Mouse (Mus musculus) hindbrain, embryonic 12.5 days (tissue): Measurements from ENCODE around the gene Gm10720. TPM values are rescaled to one million over a fixed set of nuclear protein-coding genes. Genes with fewer than 3 reads are reported as not detected.
"Not testable (repeated sequence)": the region's sequence is repeated elsewhere in the genome, so short reads cannot be mapped to it uniquely, and the experiment has no call there.

Experiments used
- ATAC-seq: fragments of 200-750 bp; cut with Nextera tagmentation; 2 replicates; pipeline ENCODE4 v1.8.0; 2017; ENCODE audit warnings: moderate TSS enrichment; ENCODE audit not compliant: low FRiP score
- H3K27ac ChIP-seq: fragments of 300-500 bp; sonication (generic); 2 replicates; pipeline ENCODE4 v1.5.1; 2016; ENCODE audit warnings: mild to moderate bottlenecking
- H3K27me3 ChIP-seq: fragments of 300-500 bp; sonication (generic); 2 replicates; pipeline ENCODE4 v1.6.1; 2016; ENCODE audit warnings: mild to moderate bottlenecking
- H3K36me3 ChIP-seq: fragments of 300-500 bp; sonication (generic); 2 replicates; pipeline ENCODE4 v1.6.1; 2016; ENCODE audit warnings: mild to moderate bottlenecking
- H3K4me1 ChIP-seq: fragments of 300-500 bp; sonication (generic); 2 replicates; pipeline ENCODE4 v1.6.1; 2016
- H3K4me2 ChIP-seq: fragments of 300-500 bp; sonication (generic); replicated peaks from 2 replicates; pipeline ENCODE4 v1.6.1; 2016; ENCODE audit warnings: mild to moderate bottlenecking
- H3K4me3 ChIP-seq: fragments of 300-500 bp; sonication (generic); 2 replicates; pipeline ENCODE4 v1.5.1; 2016; ENCODE audit warnings: mild to moderate bottlenecking
- H3K9ac ChIP-seq: fragments of 300-500 bp; sonication (generic); 2 replicates; pipeline ENCODE4 v1.6.1; 2016; ENCODE audit warnings: mild to moderate bottlenecking, moderate library complexity
- H3K9me3 ChIP-seq: fragments of 300-500 bp; sonication (generic); replicated peaks from 2 replicates; pipeline ENCODE4 v1.6.1; 2016; ENCODE audit warnings: mild to moderate bottlenecking
- WGBS: fragments of 180-500 bp; shearing (Covaris S2); methylation state at CpG from one replicate; pipeline ENCODE4 v1.1.7; 2016; 5-methylcytosine and 5-hydroxymethylcytosine counted together
- polyA plus RNA-seq: library from polyadenylated mRNA; unstranded; fragments of >200 nt; fragmentation: Nextera tagmentation; extraction: Ambion mirVana; gene quantifications from 2 replicates; pipeline ENCODE4 v1.2.1, GENCODE M21; 2016

Gm10720 gene
- polyA plus RNA-seq = not detected in 2 replicates

DNA sequence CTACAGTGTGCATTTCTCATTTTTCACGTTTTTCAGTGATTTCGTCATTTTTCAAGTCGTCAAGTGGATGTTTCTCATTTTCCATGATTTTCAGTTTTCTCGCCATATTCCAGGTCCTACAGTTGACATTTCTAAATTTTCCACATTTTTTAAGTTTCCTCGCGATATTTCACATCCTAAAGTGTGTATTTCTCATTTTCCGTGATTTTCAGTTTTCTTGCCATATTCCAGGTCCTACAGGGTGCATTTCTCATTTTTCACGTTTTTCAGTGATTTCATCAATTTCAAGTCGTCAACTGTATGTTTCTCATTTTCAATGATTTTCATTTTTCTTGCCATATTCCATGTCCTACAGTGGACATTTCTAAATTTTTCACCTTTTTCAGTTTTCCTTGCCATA is at the start of gene Gm10720:
TSS of gene Gm10720 (plus strand) at position 301 of the 400 bp plus-strand sequence.
- H3K36me3 ChIP-seq, H3K27me3 ChIP-seq: not testable (repeated sequence)
- WGBS = 71% methylated on average over 5 of the region's 9 CpGs

GRCm38 (mm10) chr9:3000445-3000972 is 14.9 kb upstream of the Gm10720 start, which contains the start of gene Gm10722:
Gene Gm10722 (plus strand): TSS chr9:3000922.
- ATAC-seq = not testable (repeated sequence)
- WGBS = 72% methylated on average over 12 of the region's 12 CpGs

More for the DNA sequence above, at the start of gene Gm10720:
- not testable (repeated sequence) for H3K9me3 ChIP-seq, H3K4me1 ChIP-seq, H3K9ac ChIP-seq, H3K4me3 ChIP-seq, H3K4me2 ChIP-seq, H3K27ac ChIP-seq, ATAC-seq

DNA sequence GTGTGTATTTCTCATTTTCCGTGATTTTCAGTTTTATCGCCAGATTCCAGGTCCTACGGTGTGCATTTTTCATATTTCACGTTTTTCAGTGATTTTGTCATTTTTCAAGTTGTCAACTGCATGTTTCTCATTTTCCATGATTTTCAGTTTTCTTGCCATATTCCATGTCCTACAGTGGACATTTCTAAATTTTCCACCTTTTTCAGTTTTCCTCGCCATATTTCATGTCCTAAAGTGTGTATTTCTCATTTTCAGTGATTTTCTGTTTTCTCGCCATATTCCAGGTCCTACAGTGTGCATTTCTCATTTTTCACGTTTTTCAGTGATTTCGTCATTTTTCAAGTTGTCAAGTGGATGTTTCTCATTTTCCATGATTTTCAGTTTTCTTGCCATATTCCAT is 14.4 kb upstream of the Gm10720 start:
- H3K4me2 ChIP-seq, ATAC-seq, H3K9ac ChIP-seq, H3K4me3 ChIP-seq, H3K27me3 ChIP-seq, H3K27ac ChIP-seq, H3K9me3 ChIP-seq, H3K4me1 ChIP-seq, H3K36me3 ChIP-seq: not testable (repeated sequence)
- 63% methylated on average over 8 of the region's 8 CpGs for WGBS

More at GRCm38 (mm10) chr9:3000445-3000972, 14.9 kb upstream of the Gm10720 start, which contains the start of gene Gm10722:
- not testable (repeated sequence) for H3K27ac ChIP-seq, H3K4me2 ChIP-seq, H3K27me3 ChIP-seq, H3K9me3 ChIP-seq, H3K4me1 ChIP-seq, H3K4me3 ChIP-seq, H3K9ac ChIP-seq, H3K36me3 ChIP-seq

DNA sequence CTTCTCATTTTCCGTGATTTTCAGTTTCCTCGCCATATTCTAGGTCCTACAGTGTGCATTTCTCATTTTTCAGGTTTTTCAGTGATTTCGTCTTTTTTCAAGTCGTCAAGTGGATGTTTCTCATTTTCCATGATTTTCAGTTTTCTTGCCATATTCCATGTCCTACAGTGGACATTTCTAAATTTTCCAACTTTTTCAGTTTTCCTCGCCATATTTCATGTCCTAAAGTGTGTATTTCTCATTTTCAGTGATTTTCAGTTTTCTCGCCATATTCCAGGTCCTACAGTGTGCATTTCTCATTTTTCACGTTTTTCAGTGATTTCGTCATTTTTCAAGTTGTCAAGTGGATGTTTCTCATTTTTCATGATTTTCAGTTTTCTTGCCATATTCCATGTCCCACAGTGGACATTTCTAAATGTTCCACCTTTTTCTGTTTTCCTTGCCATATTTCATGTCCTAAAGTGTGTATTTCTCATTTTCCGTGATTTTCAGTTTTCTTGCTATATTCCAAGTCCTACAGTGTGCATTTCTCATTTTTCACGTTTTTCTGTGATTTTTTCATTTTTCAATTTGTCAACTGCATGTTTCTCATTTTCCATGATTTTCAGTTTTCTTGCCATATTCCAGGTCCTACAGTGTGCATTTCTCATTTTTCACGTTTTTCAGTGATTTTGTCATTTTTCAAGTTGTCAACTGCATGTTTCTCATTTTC is 13.3 kb upstream of the Gm10720 start:
- H3K27ac ChIP-seq, H3K27me3 ChIP-seq, H3K9ac ChIP-seq, H3K36me3 ChIP-seq, H3K4me1 ChIP-seq, H3K9me3 ChIP-seq, H3K4me3 ChIP-seq, H3K4me2 ChIP-seq: not testable (repeated sequence)
- WGBS = 67% methylated on average over 9 of the region's 11 CpGs
- ATAC-seq = peak; percentile 90

GRCm38 (mm10) chr9:3002794-3003396 is 12.6 kb upstream of the Gm10720 start, which contains the start of gene Gm11168:
Gene Gm11168 (plus strand): TSS chr9:3003346.
- H3K27ac ChIP-seq, H3K36me3 ChIP-seq, H3K9me3 ChIP-seq, H3K9ac ChIP-seq, H3K4me2 ChIP-seq, H3K4me1 ChIP-seq, ATAC-seq, H3K4me3 ChIP-seq, H3K27me3 ChIP-seq: not testable (repeated sequence)
- 75% methylated on average over 6 of the region's 14 CpGs for WGBS

DNA sequence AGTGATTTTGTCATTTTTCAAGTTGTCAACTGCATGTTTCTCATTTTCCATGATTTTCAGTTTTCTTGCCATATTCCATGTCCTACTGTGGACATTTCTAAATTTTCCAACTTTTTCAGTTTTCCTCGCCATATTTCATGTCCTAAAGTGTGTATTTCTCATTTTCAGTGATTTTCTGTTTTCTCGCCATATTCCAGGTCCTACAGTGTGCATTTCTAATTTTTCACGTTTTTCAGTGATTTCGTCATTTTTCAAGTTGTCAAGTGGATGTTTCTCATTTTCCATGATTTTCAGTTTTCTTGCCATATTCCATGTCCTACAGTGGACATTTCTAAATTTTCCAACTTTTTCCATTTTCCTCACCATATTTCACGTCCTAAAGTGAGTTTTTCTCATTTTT is 9.3 kb upstream of the Gm10720 start:
- not testable (repeated sequence) for H3K36me3 ChIP-seq, H3K9ac ChIP-seq, H3K4me1 ChIP-seq, H3K4me2 ChIP-seq, H3K4me3 ChIP-seq, H3K27me3 ChIP-seq, H3K27ac ChIP-seq, ATAC-seq, H3K9me3 ChIP-seq
- 79% methylated on average over 1 of the region's 5 CpGs for WGBS

GRCm38 (mm10) chr9:3006636-3007035 is 8.8 kb upstream of the Gm10720 start:
- not testable (repeated sequence) for H3K4me1 ChIP-seq, H3K4me2 ChIP-seq, H3K9ac ChIP-seq, H3K27ac ChIP-seq, H3K9me3 ChIP-seq, H3K36me3 ChIP-seq, H3K27me3 ChIP-seq, H3K4me3 ChIP-seq
- 73% methylated on average over 8 of the region's 8 CpGs for WGBS
- peak; percentile 77 for ATAC-seq

GRCm38 (mm10) chr9:3007272-3007671 is 8.2 kb upstream of the Gm10720 start:
- not testable (repeated sequence) for H3K4me1 ChIP-seq, H3K27ac ChIP-seq, H3K27me3 ChIP-seq, H3K4me2 ChIP-seq, H3K4me3 ChIP-seq, H3K9ac ChIP-seq, H3K36me3 ChIP-seq, H3K9me3 ChIP-seq
- ATAC-seq = peak; percentile 39; the same call in 1 of the 2 replicates
- 78% methylated on average over 8 of the region's 9 CpGs for WGBS

DNA sequence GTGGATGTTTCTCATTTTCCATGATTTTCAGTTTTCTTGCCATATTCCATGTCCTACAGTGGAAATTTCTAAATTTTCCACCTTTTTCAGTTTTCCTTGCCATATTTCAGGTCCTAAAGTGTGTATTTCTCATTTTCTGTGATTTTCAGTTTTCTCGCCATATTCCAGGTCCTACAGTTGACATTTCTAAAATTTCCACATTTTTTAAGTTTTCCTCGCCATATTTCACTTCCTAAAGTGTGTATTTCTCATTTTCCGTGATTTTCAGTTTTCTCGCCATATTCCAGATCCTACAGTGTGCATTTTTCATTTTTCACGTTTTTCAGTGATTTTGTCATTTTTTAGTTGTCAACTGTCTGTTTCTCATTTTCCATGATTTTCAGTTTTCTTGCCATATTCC is 6.1 kb upstream of the Gm10720 start:
- no CpG with 5 or more reads among the region's 5 CpGs for WGBS
- not testable (repeated sequence) for H3K9ac ChIP-seq, H3K27me3 ChIP-seq

DNA sequence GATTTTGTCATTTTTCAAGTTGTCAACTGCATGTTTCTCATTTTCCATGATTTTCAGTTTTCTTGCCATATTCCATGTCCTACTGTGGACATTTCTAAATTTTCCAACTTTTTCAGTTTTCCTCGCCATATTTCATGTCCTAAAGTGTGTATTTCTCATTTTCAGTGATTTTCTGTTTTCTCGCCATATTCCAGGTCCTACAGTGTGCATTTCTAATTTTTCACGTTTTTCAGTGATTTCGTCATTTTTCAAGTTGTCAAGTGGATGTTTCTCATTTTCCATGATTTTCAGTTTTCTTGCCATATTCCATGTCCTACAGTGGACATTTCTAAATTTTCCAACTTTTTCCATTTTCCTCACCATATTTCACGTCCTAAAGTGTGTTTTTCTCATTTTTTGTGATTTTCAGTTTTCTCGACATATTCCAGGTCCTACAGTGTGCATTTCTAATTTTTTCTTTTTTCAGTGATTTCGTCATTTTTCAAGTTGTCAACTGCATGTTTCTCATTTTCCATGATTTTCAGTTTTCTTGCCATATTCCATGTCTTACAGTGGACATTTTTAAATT is 3.3 kb upstream of the Gm10720 start:
- H3K9me3 ChIP-seq, H3K4me2 ChIP-seq, H3K36me3 ChIP-seq, ATAC-seq, H3K27ac ChIP-seq, H3K27me3 ChIP-seq, H3K4me3 ChIP-seq, H3K9ac ChIP-seq, H3K4me1 ChIP-seq: not testable (repeated sequence)
- 85% methylated on average over 3 of the region's 7 CpGs for WGBS

More for the DNA sequence above, 6.1 kb upstream of the Gm10720 start:
- not testable (repeated sequence) for H3K27ac ChIP-seq, H3K4me3 ChIP-seq, H3K4me1 ChIP-seq, H3K4me2 ChIP-seq, H3K36me3 ChIP-seq, H3K9me3 ChIP-seq
- peak; percentile 53 for ATAC-seq

GRCm38 (mm10) chr9:3012733-3013279 is 2.6 kb upstream of the Gm10720 start, which contains the start of gene Gm10721:
Gene Gm10721 (plus strand): TSS chr9:3013140.
- not testable (repeated sequence) for H3K4me2 ChIP-seq, H3K4me1 ChIP-seq, H3K36me3 ChIP-seq, H3K27ac ChIP-seq, H3K9me3 ChIP-seq, H3K4me3 ChIP-seq, H3K27me3 ChIP-seq, H3K9ac ChIP-seq
- WGBS = no CpG with 5 or more reads among the region's 11 CpGs
- ATAC-seq = peak; percentile 59

DNA sequence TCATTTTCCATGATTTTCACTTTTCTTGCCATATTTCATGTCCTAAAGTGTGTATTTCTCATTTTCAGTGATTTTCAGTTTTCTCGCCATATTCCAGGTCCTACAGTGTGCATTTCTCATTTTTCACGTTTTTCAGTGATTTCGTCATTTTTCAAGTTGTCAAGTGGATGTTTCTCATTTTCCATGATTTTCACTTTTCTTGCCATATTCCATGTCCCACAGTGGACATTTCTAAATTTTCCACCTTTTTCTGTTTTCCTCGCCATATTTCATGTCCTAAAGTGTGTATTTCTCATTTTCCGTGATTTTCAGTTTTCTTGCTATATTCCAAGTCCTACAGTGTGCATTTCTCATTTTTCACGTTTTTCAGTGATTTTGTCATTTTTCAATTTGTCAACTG is 442 bp downstream of the Gm10720 start:
- ATAC-seq, H3K4me1 ChIP-seq, H3K9me3 ChIP-seq, H3K27ac ChIP-seq, H3K9ac ChIP-seq, H3K27me3 ChIP-seq, H3K36me3 ChIP-seq, H3K4me2 ChIP-seq, H3K4me3 ChIP-seq: not testable (repeated sequence)
- 72% methylated on average over 6 of the region's 6 CpGs for WGBS
